Mouse (Mus musculus): ENCODE measurements around the gene Tmem116.

GRCm38 (mm10) chr5:121493305-121493704, 41.6 kb downstream of the Tmem116 start:
- TF ChIP-seq CTCF (IDR thresholded peaks at IDR 0.05; ENCODE audit: control insufficient read depth, insufficient read depth, insufficient read length) (no peak), MYOD1 (IDR thresholded peaks at IDR 0.05; ENCODE audit: control insufficient read depth, insufficient read length, low read depth) (no peak), FOSL1 (IDR thresholded peaks at IDR 0.05; ENCODE audit: insufficient read depth, low read length, poor library complexity, severe bottlenecking) (no peak), MAX (IDR thresholded peaks at IDR 0.05) (no peak), USF1 (IDR thresholded peaks at IDR 0.05; ENCODE audit: low read depth) (no peak), CEBPB (IDR thresholded peaks at IDR 0.05; ENCODE audit: low read depth) (no peak)
